Mouse (Mus musculus) megakaryocyte, embryonic 14.5 days (primary cell): ENCODE measurements at regions not wholly inside any gene's neighbourhood (a gene's known extent, or its start where the extent isn't known, plus 50 kb on each side); places are given as distances from the start of the nearest gene placed in this dataset.

ENCODE experiments used
- FLI1 ChIP-seq: IDR thresholded peaks from 2 replicates; pipeline ENCODE4 v1.6.1; 2012; ENCODE audit warnings: low read length, inconsistent platforms, mixed read lengths
- GATA1 ChIP-seq: IDR thresholded peaks from 3 replicates; pipeline ENCODE4 v1.6.1; 2012; ENCODE audit warnings: mixed read lengths, low read length, inconsistent platforms, borderline replicate concordance

- no peak for TF ChIP-seq FLI1
- no peak for TF ChIP-seq GATA1
These were observed 155.7 kb downstream of the Dad1 start for GRCm38 (mm10) chr14:54098122-54098775.
